Mouse (Mus musculus) WW6 (cell line): ENCODE data around the gene Cnga1.

Source experiments
- DNase-seq: peaks from one replicate; pipeline ENCODE4 v3.0.0-alpha.2; 2013; ENCODE audit warnings: low read depth, low spot score

Cnga1 gene

GRCm38 (mm10) chr5:72644175-72644574 is at the start of gene Cnga1:
Gene Cnga1 (minus strand): TSS chr5:72644275.
- DNase-seq: no peak

- no peak for DNase-seq
Measured at GRCm38 (mm10) chr5:72690516-72690915, 46.4 kb upstream of the Cnga1 start.

GRCm38 (mm10) chr5:72689556-72689955 is 45.5 kb upstream of the Cnga1 start:
- DNase-seq: no peak

GRCm38 (mm10) chr5:72681451-72681850 is 37.4 kb upstream of the Cnga1 start:
- DNase-seq: no peak

DNA sequence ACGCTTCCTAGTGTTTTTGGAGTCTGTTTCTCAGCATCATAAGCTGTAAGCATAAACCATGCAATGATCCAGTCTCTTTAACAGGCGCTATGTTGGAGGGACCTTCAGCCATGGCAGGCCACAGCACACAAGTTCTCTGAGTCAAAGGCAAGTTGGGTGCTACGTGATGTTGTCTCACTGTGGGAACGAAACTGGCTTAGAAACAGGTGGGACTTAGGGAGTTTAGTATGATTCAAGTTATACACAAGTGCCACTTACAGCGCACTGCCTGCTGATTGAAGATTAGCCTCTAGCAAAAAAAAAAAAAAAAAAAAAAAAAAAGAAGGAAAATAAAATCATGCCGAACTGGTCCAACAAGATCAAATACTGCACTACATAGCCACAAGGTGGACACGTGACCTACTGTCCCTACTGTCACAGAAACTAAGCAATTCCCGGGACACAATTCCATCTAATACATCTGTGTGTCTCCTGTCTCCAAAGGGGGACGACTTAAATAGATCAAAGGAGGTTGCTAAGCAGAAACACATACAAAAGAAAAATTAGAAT is 31.0 kb upstream of the Cnga1 start:
- DNase-seq: no peak

DNA sequence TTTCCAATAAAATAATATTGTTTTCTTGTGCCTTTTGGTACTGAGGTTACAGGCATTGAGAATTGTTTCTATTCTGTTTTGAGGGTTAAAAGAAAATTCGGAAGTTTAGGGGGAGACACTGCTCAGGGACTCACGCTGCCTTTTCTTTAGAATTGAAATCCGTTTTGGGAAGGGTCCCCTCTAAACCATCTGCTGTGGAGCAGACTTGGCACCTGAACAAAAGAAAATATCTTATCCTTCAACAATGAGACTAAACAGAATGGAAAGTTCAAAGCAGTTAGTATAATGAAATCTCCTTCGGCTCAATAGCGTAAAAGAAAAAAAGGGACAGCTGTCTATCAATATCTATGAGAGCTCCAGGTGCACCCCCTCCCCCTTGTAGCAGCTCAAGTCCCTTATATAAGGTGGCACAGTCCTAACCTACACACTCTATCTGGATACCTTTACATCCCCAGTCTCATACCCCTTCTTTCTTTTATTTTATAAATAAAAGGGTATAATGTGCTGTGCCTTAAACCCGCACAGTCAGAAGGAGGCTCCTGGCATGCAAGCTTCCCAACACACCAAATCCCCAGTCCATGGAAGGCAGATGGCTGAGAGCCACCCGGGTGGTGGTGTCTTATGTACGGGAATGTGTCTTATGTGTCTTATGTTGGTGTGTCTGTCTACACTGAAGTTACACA is 27.1 kb upstream of the Cnga1 start:
- DNase-seq: no peak

DNA sequence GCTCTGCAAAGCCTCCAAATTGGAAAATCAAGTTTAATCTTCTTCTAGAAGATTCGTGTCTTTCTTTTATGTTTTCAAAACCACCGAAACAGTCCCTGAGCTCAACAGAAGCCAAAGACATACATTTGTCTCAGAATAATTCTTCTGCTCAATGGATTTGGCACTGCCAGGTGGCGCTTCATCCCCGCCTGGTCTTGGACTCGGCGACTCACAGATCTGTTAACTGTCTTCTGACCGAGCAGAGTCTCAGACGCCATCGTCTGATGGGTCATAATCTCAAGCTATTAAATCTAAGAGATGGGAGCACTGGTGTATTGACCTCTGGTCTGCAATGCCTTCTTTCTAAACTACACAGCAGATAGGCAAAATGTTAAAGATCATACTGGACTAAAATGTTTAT is 24.3 kb upstream of the Cnga1 start:
- no peak for DNase-seq

DNA sequence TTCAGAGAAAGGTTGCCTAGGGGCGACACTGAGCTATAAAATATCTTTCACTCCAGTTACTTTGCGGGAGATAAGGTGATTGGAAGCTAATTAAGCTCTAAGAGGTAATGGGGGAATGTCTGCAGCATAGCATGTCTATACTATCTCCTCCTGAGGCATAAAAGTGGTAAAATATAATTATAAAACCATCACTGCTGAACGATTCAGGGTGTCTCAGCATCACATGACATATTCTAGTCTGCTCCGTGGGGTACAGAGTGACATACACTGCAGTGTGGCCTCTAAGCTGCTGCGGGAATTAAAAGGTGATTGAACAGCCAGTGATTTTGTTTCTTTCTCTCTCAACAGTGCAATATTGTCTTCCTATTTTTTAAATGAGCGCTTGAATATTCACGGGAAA is 22.4 kb upstream of the Cnga1 start:
- DNase-seq: no peak

DNA sequence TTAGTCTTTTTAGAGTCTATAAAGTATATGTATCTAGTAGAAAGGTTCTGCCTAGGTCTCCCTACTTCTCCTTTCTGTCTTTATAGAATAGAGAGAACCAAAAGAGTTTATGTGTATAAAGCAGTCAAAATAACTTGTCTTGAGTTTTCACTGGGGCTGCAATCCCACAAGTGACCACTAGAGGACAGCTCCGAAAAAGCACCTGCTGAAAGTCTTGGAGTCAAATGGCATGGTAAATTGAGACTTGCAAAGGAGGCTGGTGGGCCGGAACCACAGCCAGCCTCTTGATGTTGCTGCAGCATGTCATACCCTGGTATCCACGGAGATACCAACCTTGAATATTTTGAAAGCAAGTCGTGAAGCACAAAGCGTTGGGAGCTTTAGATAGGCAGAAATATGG is 21.2 kb upstream of the Cnga1 start:
- no peak for DNase-seq

DNA sequence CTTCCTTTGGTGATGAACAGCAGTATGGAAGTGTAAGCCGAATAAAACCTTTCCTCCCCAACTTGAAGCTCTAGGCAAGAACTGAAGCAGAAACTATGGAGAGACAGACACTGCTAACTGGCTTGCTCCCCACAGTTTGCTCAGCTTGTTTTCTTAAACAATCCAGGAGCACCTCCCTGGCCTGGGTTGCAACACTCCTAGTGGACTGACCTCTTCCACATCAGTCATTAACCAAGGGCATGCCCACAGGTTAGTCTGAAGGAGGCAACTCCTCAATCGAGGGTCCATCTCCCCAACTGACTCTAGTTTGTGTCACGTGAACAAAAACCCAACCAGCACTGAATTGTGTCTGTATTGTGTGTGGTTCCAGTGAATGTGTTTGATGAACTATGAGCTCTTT is 20.8 kb upstream of the Cnga1 start:
- DNase-seq: no peak

- no peak for DNase-seq
Measured at GRCm38 (mm10) chr5:72664126-72664525, 20.1 kb upstream of the Cnga1 start.

DNA sequence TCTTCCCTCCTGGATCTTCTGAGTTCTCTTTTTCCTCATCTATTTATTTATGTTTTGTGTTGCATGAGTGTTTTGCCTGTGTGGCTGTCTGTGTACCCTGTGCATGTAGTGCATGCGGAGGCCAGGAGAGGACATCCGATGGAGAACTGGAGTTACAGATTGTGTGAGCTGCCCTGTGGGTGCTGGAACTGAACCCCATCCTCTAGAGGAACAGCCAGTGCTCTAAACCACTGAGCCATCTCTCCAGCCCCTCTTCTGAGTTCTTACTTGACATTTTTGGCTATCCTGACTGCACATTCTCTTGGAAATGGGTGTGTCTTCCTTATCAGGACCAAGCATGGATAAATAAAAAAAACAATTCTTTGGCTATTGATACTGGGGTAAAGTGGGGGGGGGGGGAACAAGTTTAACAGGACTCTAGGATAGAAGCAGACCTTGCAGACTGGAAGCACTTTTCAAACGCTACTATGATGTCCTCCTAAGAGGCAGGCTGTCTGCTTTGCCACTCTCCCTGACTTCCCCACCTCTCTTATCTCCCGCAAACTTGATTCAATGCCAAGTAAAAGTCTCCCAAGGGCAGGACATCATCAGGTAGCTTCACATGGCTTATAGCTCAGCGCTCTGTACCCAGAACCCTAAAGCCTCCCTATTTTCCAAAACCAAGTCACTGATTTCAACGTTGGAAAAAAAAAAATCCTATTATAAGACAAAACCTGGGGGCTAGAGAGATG is 17.1 kb upstream of the Cnga1 start:
- DNase-seq: no peak

- DNase-seq: no peak
Measured at GRCm38 (mm10) chr5:72658375-72658774, 14.3 kb upstream of the Cnga1 start.

DNA sequence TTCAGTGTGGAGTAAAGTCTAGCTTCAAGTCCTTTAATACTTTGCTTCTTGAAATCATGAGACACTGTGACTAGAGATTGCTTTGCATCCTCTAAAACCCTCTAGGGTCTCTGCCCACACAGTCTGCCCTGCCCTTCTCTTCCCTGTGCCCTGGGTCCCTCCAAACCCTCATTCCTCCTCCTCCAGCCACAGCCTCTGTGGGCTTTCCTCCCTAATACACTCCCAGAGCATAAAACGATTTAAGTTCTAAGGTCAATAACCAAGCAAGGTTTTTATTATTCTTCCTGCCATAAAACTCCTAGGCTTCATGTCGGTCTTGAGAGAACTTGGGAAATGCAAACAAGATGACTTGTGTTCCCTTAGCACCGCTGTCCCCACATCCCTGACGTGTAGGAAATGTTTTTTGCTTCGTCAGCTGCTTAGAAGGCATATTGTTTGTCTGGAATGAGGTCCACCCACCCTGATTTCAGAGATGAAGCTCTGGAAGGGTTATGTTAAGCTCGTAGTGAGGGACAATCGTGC is 12.3 kb upstream of the Cnga1 start:
- no peak for DNase-seq

GRCm38 (mm10) chr5:72653068-72653674 is 9.1 kb upstream of the Cnga1 start:
- no peak for DNase-seq

DNA sequence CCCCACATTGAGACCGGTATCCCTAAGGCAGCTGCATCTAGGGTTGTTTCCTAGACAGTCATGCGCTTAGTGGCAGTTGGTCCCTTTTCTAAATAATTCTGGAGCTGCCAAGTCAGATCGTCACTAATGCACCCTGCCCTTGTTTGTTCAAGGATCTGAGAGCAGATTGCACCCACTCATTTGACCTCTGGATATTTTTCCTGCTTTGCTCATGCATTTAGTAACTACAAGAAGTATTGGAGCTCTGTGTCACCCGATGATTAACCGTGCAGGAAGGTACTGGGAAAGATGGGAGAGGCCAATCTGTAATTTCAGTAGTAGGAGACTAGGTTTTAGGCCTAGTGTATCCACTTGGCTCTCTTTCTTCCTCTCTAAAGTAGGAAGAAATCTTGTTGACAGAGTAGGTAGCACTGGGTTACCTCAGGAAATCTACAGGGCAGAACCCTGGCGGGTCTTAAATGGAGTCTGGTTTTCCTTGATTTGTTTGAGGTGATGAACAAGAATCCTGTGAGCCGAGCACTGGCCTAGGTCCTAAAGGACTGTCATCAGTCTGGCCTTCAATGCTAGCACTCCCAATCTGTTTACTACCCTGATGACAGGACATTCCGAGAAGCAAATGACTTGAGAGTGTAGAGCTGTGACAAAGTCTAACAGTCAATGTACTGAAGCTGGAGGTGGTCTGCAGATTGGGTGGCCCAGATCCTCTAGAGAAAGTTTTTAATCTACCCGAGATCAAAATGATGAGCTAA is 5.1 kb upstream of the Cnga1 start:
- DNase-seq: no peak

GRCm38 (mm10) chr5:72647958-72648595 is 4.0 kb upstream of the Cnga1 start:
- DNase-seq: no peak

DNA sequence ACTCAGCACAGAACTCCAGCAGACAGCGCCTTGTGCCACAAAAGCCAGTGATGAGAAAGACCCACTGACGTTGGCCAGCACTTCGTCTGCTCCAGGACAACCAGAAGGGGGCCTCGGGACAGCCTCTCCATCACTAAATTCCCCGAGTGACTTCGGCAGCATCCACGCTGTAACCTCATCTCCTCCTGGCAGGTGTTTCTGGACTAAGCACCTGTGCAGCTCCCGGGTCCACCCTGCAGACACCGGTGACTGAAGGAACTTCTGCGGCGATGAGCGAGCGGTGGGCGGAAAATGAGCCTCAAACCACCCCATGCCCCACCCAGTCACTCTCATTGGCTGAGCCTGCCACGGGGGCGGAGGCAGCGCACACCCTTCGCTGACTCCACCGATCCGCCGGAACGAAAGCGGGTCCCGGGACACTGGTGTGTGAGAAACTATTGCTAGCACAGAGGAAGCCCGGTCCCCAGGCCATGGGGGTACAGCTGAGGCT is 3.4 kb upstream of the Cnga1 start, which contains the start of gene Nipal1:
Gene Nipal1, plus strand, starts transcription at position 378 of the 490 bp plus-strand sequence.
- DNase-seq: no peak

- DNase-seq: no peak
Measured at GRCm38 (mm10) chr5:72646996-72647395, 2.9 kb upstream of the Cnga1 start.

- no peak for DNase-seq
Measured at GRCm38 (mm10) chr5:72646131-72646530, 2.1 kb upstream of the Cnga1 start.

DNA sequence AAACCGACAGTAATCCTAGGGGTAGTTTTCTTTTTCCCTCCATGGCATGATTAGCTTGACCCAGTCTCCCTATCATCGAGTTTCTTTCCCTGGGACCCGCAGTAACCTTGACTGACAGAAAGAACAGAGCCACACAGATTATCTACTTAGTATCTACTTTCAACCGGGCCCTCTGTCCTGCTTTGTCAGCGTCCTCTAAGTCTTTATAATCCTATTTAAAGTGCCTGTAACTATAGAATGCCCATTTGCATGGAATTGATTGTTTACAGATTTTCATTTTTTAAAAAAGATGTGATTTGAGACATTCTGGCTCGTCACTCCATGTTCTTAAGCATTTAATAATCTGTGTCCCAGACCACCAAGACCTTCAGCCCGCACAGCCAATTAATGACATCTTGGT is 420 bp downstream of the Cnga1 start:
- DNase-seq: no peak
